Mouse (Mus musculus): ENCODE results near the gene Ube4b. TPM values are rescaled to one million over a fixed set of nuclear protein-coding genes. Genes with fewer than 3 reads are reported as not detected.
A peak's percentile ranks its signal among the peaks of the same experiment; 100 is the strongest.

Ube4b gene
- total RNA-seq, 1 experiment from 2014 or later, result 46.8 TPM

DNA sequence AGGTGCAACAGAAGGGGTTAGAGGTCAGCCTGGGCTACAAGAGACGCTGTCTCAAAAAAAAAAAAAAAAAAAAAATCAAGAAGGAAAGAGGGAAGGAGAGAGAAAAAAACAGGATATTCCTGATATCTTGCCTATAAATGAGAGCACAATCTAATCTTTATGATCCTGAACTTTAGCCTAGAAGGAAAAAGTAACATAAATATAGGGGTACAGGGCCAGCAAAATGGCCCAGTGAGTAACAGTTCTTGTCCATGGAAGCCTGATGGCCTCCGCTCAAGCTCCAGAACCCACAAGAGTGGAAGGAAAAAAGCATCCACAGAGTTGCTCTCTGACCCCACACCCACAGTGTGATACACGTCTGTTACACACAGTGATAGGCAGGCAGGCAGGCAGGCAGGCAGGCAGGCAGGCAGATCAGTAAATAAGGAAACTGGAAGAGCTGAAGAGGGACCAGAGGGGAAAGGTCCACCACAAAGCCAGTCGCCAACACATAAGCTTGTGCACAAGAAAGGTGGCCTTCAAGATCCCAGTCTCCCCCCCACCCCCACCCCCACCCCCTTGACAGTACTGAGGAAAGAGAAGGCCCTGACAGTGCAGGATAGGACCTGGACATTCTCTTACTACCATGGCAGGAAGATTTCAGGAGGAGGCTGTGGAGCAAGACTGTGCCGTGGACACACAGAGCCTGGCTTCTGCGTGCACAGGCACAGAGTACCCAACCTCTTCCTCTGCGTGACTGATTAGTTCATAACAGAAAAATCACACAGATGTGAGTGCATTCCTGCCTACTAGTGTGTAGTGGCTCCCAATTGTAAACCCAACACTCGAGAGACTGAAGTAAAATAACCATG is 140.0 kb downstream of the Ube4b start:
- no peak for ATAC-seq (ENCODE audit: extremely low read depth, insufficient number of reproducible peaks, low FRiP score, poor library complexity, severe bottlenecking)

DNA sequence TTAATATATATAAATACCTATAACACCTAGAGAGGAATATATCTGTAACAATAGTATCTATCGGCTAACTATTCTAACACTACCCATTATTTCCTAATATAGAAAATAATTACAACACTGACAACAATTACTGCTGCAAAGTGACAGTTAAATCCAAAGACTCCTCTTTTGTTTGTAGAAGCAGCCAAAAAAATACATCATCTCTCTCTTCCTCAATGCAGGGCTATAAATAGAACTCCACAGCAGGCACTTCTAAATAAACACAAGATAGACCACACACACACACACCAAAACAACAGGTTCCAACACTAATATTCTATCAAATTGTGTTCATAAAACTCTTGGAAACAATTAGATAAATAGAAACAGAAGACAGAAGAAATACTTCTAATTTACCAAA is 140.9 kb downstream of the Ube4b start:
- no peak for ATAC-seq (ENCODE audit: extremely low read depth, insufficient number of reproducible peaks, low FRiP score, poor library complexity, severe bottlenecking)

DNA sequence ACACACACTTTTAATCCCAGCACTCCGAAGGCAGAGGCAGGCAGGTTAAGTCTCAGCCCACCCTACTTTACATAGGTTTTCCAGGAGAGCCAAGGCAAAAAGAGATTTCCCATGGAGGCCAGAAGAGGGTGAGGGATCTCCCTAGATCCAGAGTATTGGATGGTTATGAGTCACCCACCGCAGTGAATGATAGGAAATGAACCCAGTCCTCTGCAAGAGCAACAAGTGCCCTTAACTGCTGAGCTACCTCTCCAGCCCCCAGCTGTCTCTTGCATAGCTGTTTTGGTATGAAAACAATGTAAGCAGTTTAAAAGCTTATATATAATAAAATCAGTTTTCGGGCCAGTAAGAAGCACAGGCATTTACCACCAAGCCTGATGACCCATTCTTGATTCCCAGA is 143.5 kb downstream of the Ube4b start:
- ATAC-seq (ENCODE audit: extremely low read depth, insufficient number of reproducible peaks, low FRiP score, poor library complexity, severe bottlenecking), result no peak

DNA sequence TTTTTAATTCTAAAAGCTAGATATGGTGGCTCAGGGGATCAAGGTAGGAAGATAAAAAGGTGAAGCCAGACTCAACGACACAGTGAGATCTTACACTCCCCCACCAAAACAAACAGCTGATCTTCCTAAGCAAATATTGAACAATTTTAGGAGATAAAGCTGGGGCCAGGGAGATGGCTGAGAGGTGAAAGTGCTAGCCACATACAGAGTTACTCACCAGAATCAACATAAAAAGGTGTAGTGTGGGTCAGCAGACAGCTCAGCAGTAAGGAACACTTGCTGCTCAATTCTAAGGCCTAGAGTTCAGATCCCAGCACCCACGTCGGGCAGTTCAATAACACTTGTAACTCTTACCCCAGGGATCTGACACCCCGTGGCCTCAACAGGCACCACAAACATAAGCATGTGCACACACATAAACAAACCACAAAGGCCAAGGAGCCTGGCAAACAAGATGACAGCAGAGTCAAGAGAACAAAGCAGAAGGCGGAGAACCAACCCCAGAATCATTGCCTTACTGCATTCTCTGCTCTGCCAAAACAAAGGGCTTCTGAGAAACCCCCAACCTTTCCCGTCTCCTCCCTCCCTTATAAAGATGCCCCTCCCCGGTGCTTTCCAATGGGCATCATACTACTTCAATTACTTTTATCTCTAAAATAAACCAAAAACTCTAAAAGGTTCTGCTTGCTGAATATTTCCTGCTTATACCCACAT is 144.4 kb downstream of the Ube4b start:
- ATAC-seq (ENCODE audit: extremely low read depth, insufficient number of reproducible peaks, low FRiP score, poor library complexity, severe bottlenecking), result peak; percentile 33; the same call in 1 of the 2 replicates

Other genes with a start within 250 kb of the Ube4b start
- 46.5 and 51.4 TPM in 2 replicates for gene Kif1b, start 119.1 kb downstream of the Ube4b start, total RNA-seq (2017)
- not detected in 2 replicates for gene Rbp7, start 28.2 kb upstream of the Ube4b start, total RNA-seq (2017)
- not detected in 2 replicates for gene Tmem274, start 50.6 kb upstream of the Ube4b start, total RNA-seq (2017)
- 3.9 and 4.3 TPM in 2 replicates for gene Nmnat1, start 58.5 kb upstream of the Ube4b start, total RNA-seq (2017)
- gene Lzic, start 58.5 kb upstream of the Ube4b start, total RNA-seq (2017), result 29.5 and 62.7 TPM in 2 replicates
- gene Ctnnbip1, start 91.5 kb upstream of the Ube4b start, total RNA-seq (2017), result 7.2 and 10.8 TPM in 2 replicates
- 0.47 and 0.49 TPM in 2 replicates for gene Clstn1, start 159.7 kb upstream of the Ube4b start, total RNA-seq (2017)

All from neutrophil, adult 5-6 weeks (primary cell).